Mouse (Mus musculus) spleen, postnatal 14 days (tissue): ENCODE results near the gene Magea2.
"Not testable (repeated sequence)": the region's sequence is repeated elsewhere in the genome, so short reads cannot be mapped to it uniquely, and the experiment has no call there.

Experiments
- DNase-seq, 2 experiments: peaks; one replicate each; pipeline ENCODE4 v3.0.0; 2021 to 2022; ENCODE audit warnings: low spot score in 2 of 2

Gene Magea2

DNA sequence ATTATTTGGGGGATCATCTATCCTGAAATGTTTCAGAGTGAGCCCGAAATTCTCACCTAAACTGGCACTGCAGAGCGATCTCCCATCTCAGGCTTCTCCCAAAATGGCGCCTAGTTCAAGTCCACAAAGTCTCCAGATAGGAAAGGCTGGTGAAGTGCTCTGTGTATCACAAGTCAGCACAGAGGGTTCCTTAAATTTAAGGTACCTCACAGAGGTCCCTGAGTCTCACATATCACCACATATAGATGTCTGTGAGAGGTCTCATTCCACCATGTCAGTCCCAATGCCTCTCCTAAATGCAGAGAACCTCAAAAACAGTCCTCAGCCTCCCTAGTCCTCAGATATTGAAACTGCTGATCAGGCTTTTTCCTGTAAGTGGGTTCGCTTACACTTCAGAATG lies at the start of gene Magea2:
Gene Magea2, minus strand, starts transcription at position 101 of the 400 bp plus-strand sequence.
- not testable (repeated sequence) for DNase-seq

- DNase-seq = not testable (repeated sequence)
Measured at GRCm38 (mm10) chrX:155128312-155128711, 34.8 kb upstream of the Magea2 start, which contains the start of gene Cldn34b2. Gene Cldn34b2, minus strand, starts transcription at chrX:155128412.

GRCm38 (mm10) chrX:155098024-155098423 lies 4.6 kb upstream of the Magea2 start:
- DNase-seq = no peak

DNA sequence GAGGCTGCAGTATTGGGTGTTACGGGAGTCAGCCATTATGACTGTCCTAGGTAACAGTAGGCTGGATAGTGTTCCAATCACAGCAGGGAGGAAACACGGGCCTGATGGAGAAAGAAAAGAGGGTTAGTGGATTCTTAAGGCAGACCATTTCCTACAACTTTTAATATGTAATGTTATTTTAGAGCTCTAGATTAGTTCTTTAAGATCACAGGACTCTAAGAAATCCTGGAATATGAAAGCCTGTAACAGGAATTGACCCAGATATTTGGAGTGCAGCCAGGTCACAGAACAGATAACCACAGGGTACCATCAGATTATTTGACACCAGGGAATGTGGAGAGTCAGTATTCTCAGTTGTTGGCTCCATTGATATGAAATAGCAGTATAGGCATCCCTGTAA lies 3.8 kb downstream of the Magea2 start, which contains the start of gene Magea1:
Gene Magea1, minus strand, starts transcription at position 101 of the 400 bp plus-strand sequence.
- not testable (repeated sequence) for DNase-seq

- not testable (repeated sequence) for DNase-seq
Measured at GRCm38 (mm10) chrX:155063045-155063444, 30.4 kb downstream of the Magea2 start, which contains the start of gene Magea5. Gene Magea5, minus strand, starts transcription at chrX:155063145.

DNA sequence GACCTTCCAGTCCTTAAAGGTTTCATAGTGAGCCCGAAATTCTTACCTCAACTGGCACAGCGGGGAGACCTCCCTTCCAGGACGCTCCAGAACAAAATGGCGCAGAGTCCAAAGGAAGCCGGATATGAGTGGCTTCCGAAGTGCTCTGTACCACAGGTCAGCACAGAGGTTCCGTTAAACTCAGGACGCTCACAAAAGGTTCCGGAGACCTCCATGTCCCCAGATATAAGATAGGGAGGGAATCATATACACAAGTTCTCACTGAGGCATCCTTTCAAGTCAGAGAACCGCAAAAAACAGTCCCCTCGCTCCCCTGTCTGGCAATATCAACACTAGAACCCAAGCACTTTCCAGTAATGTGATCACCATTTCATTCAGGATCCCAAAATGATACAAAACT lies 97.7 kb downstream of the Magea2 start, which contains the start of gene Magea8:
Gene Magea8, minus strand, starts transcription at position 101 of the 400 bp plus-strand sequence.
- not testable (repeated sequence) for DNase-seq
